Mouse (Mus musculus) midbrain, embryonic 13.5 days (tissue): ENCODE results near the gene Dchs1. TPM values are rescaled to one million over a fixed set of nuclear protein-coding genes. Genes with fewer than 3 reads are reported as not detected.

Experiments
- ATAC-seq: fragments of 200-750 bp; cut with Nextera tagmentation; 2 replicates; pipeline ENCODE4 v1.8.0; 2017; ENCODE audit warnings: mild to moderate bottlenecking, moderate TSS enrichment, moderate library complexity
- H3K27ac ChIP-seq: fragments of 300-500 bp; sonication (generic); 2 replicates; pipeline ENCODE4 v1.5.1; 2015; ENCODE audit warnings: inconsistent platforms, mild to moderate bottlenecking, moderate library complexity
- H3K27me3 ChIP-seq: fragments of 300-500 bp; sonication (generic); 2 replicates; pipeline ENCODE4 v1.6.1; 2015; ENCODE audit warnings: mild to moderate bottlenecking, inconsistent platforms
- H3K36me3 ChIP-seq: fragments of 300-500 bp; sonication (generic); 2 replicates; pipeline ENCODE4 v1.6.1; 2015; ENCODE audit warnings: mild to moderate bottlenecking, inconsistent platforms
- H3K4me1 ChIP-seq: fragments of 300-500 bp; sonication (generic); replicated peaks from 2 replicates; pipeline ENCODE4 v1.6.1; 2015; ENCODE audit warnings: inconsistent platforms
- H3K4me2 ChIP-seq: fragments of 300-500 bp; sonication (generic); replicated peaks from 2 replicates; pipeline ENCODE4 v1.6.1; 2015; ENCODE audit warnings: moderate library complexity, mild to moderate bottlenecking, inconsistent platforms
- H3K4me3 ChIP-seq: fragments of 300-500 bp; sonication (generic); replicated peaks from 2 replicates; pipeline ENCODE4 v1.5.1; 2015; ENCODE audit warnings: mild to moderate bottlenecking, inconsistent platforms
- H3K9ac ChIP-seq: fragments of 300-500 bp; sonication (generic); replicated peaks from 2 replicates; pipeline ENCODE4 v1.6.1; 2015; ENCODE audit warnings: mild to moderate bottlenecking, inconsistent platforms
- H3K9me3 ChIP-seq: fragments of 300-500 bp; sonication (generic); 2 replicates; pipeline ENCODE4 v1.6.1; 2016; ENCODE audit warnings: mild to moderate bottlenecking, inconsistent platforms
- WGBS: fragments of 180-500 bp; shearing (Covaris S2); methylation state at CpG from one replicate; pipeline ENCODE4 v1.1.7; 2015; 5-methylcytosine and 5-hydroxymethylcytosine counted together
- polyA plus RNA-seq: library from polyadenylated mRNA; unstranded; fragments of >200 nt; fragmentation: Nextera tagmentation; extraction: Ambion mirVana; gene quantifications from 2 replicates; pipeline ENCODE4 v1.2.1, GENCODE M21; 2015

Dchs1 gene
- 16.8 and 20.5 TPM in 2 replicates for polyA plus RNA-seq

DNA sequence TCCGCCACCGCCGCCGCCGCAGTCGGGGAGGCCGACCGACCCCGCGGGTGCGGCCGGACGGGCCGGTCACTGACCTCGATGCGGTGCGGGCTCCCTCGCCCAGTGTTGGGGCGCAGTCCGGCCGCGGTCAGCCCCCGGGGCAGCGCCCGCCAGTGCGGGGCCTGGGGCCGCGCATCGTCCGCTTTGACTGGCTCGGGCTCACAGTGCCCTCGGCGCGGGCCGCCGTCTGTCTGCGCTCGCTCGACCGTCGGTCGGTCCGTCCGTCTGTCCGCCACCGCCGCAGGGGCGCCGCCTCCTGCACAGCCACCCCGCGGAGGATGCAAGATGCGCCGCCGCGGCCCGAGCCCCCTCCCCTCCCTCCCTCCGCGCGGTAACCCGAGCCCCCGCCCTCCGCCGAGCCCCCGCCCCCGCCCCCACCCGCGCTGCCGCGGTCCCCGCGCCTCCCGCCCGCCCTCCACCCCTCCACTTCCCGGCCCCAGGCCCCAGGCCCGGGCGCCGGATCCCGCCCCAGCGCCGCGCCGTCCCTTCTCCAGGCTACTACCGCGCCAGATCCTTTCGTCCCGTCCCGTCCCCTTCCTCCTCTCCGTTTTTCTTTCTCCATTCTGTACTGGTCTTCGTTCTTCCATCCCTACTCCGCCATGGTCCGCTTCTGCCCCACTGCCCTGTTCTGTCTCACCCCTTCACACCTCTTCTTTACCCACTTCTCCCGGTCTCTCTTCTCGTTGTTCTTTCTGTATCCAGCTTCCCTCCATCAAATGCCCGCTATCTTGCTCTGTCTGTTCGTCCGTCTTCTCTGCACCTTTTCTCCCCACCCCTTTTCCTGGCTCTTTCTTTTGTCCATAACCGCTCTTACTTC lies at the start of gene Dchs1:
Gene Dchs1 (minus strand): TSS at position 370 of the 856 bp plus-strand sequence.
- Histone ChIP-seq H3K27me3 (no peaks in the 10 kb centered on the region), H3K9ac (peak within 1 kb of the TSS; percentile 100), H3K4me2 (peak within 1 kb of the TSS; percentile 80), H3K9me3 (no peaks in the 10 kb centered on the region), H3K36me3 (peaks cover 23% of the 10 kb centered on the region), H3K27ac (peak within 1 kb of the TSS; percentile 99), H3K4me1 (peaks cover 49% of the 10 kb centered on the region), H3K4me3 (peak within 1 kb of the TSS; percentile 80)
- 1% methylated on average over 63 of the region's 97 CpGs for WGBS
- peak; percentile 84 for ATAC-seq

- Histone ChIP-seq H3K4me2 (no peak overlapping the region), H3K36me3 (no peaks in the 10 kb centered on the region), H3K27ac (no peak overlapping the region), H3K27me3 (no peaks in the 10 kb centered on the region), H3K9ac (no peak overlapping the region), H3K9me3 (no peaks in the 10 kb centered on the region), H3K4me1 (no peaks in the 10 kb centered on the region), H3K4me3 (no peak overlapping the region)
- no peak for ATAC-seq
- 82% methylated on average over 7 of the region's 7 CpGs for WGBS
Measured at GRCm38 (mm10) chr7:105824281-105824680, 36.8 kb upstream of the Dchs1 start.

DNA sequence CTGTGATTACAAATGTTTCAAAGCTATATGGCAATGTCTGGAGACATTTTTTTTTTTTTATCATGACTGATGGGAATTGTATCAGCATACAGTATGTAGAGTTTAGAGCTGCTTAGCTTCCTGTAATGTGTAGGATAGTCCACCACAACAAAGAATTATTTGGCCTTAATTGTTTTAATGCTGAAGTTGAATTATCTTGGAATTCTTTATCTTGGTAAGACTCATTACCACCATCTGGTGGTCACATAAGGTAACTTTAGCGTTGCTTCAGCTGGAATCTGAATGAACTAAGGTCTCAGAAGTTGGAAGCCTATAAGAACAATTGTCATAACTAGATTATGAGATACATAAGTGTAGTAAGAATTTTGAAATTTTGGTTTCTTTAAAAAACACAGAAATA lies 31.0 kb upstream of the Dchs1 start:
- no peaks in the 10 kb centered on the region for H3K9me3 ChIP-seq
- 0% methylated on average over 1 of the region's 1 CpGs for WGBS
- no peaks in the 10 kb centered on the region for H3K27me3 ChIP-seq
- H3K27ac ChIP-seq: no peak overlapping the region
- H3K36me3 ChIP-seq: no peaks in the 10 kb centered on the region
- ATAC-seq: 0 out of 2 replicates have a peak, but pooled peaks have one; percentile 24
- H3K4me3 ChIP-seq: no peak overlapping the region
- H3K4me1 ChIP-seq: no peaks in the 10 kb centered on the region
- no peak overlapping the region for H3K4me2 ChIP-seq
- no peak overlapping the region for H3K9ac ChIP-seq

DNA sequence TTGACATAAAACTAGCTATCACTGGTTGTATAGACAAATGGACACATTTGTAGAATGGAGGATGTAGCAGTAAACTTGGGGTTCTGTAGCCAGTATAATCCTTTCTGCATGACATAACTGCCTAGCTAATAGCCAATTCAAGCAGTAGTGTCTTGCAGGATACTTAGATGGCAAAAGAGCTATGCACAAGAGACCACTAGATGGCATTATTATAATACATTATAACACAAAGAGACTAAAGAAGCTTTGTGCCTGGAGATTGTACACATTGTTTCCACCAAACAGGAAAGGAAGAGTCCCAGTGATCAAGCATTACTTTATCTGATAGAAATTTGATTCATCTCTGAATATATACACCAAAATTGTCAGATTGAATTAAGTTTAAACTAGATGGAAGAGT lies 29.3 kb upstream of the Dchs1 start:
- H3K4me2 ChIP-seq: no peak overlapping the region
- H3K4me3 ChIP-seq: no peak overlapping the region
- no peaks in the 10 kb centered on the region for H3K36me3 ChIP-seq
- H3K9ac ChIP-seq: no peak overlapping the region
- H3K9me3 ChIP-seq: no peaks in the 10 kb centered on the region
- no peaks in the 10 kb centered on the region for H3K4me1 ChIP-seq
- no peak overlapping the region for H3K27ac ChIP-seq
- ATAC-seq: no peak
- no peaks in the 10 kb centered on the region for H3K27me3 ChIP-seq

- ATAC-seq: no peak
- Histone ChIP-seq H3K9me3 (no peaks in the 10 kb centered on the region), H3K4me2 (no peak overlapping the region), H3K36me3 (peaks cover 11% of the 10 kb centered on the region), H3K9ac (no peak overlapping the region), H3K27ac (no peak overlapping the region), H3K4me3 (no peak overlapping the region), H3K4me1 (peaks cover 10% of the 10 kb centered on the region), H3K27me3 (no peaks in the 10 kb centered on the region)
- WGBS: 88% methylated on average over 3 of the region's 3 CpGs
Measured at GRCm38 (mm10) chr7:105813326-105813725, 25.9 kb upstream of the Dchs1 start.

- no peak overlapping the region for H3K4me2 ChIP-seq
- H3K27me3 ChIP-seq: no peaks in the 10 kb centered on the region
- WGBS: 80% methylated on average over 3 of the region's 3 CpGs
- H3K9ac ChIP-seq: no peak overlapping the region
- peaks cover 14% of the 10 kb centered on the region for H3K36me3 ChIP-seq
- no peaks in the 10 kb centered on the region for H3K9me3 ChIP-seq
- no peak overlapping the region for H3K4me3 ChIP-seq
- H3K4me1 ChIP-seq: peaks cover 10% of the 10 kb centered on the region
- no peak for ATAC-seq
- no peak overlapping the region for H3K27ac ChIP-seq
Measured at GRCm38 (mm10) chr7:105812566-105812965, 25.1 kb upstream of the Dchs1 start.

DNA sequence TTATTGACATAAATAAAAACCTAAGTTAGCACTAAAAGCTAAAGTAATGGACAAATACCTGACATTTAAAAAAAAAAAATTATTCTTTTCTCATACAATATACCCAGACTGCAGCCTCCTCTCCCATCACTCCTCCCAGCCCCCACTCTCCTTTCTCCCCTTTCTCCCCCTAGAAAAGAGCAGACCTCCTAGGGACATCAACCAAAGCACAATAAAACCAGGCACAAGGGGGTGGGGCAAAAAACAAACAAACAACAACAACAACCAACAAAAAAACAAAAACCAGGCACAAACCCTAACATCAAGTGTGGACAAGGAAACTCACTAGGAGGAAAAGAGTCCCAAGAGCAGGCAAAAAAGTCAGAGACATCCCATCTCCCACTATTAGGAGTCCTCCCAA lies 24.1 kb upstream of the Dchs1 start:
- H3K4me2 ChIP-seq: peak overlapping the region; percentile 28; the same call in 1 of the 2 replicates
- no peaks in the 10 kb centered on the region for H3K9me3 ChIP-seq
- ATAC-seq: peak; percentile 34
- no peak overlapping the region for H3K4me3 ChIP-seq
- H3K27ac ChIP-seq: no peak overlapping the region
- H3K27me3 ChIP-seq: no peaks in the 10 kb centered on the region
- no peak overlapping the region for H3K9ac ChIP-seq
- H3K4me1 ChIP-seq: peaks cover 10% of the 10 kb centered on the region
- peaks cover 18% of the 10 kb centered on the region for H3K36me3 ChIP-seq

GRCm38 (mm10) chr7:105810877-105811489 lies 23.5 kb upstream of the Dchs1 start, which contains the start of gene Mrpl17:
Gene Mrpl17 (minus strand): TSS chr7:105811099.
- Histone ChIP-seq H3K4me3 (peak within 1 kb of the TSS; percentile 67), H3K4me1 (peaks cover 10% of the 10 kb centered on the region), H3K27ac (peak within 1 kb of the TSS; percentile 83), H3K9ac (peak within 1 kb of the TSS; percentile 85), H3K27me3 (no peaks in the 10 kb centered on the region), H3K36me3 (peaks cover 18% of the 10 kb centered on the region), H3K4me2 (peak within 1 kb of the TSS; percentile 62), H3K9me3 (no peaks in the 10 kb centered on the region)
- under 1% methylated on average over 52 of the region's 52 CpGs for WGBS
- peak; percentile 98 for ATAC-seq

GRCm38 (mm10) chr7:105810280-105810876 lies 22.9 kb upstream of the Dchs1 start:
- Histone ChIP-seq H3K27me3 (no peaks in the 10 kb centered on the region), H3K9me3 (no peaks in the 10 kb centered on the region), H3K4me1 (peaks cover 10% of the 10 kb centered on the region), H3K27ac (peak overlapping the region; percentile 83), H3K9ac (peak overlapping the region; percentile 85), H3K4me3 (peak overlapping the region; percentile 67), H3K4me2 (peak overlapping the region; percentile 62), H3K36me3 (peaks cover 18% of the 10 kb centered on the region)
- WGBS: 5% methylated on average over 37 of the region's 37 CpGs
- ATAC-seq: no peak

GRCm38 (mm10) chr7:105809836-105810235 lies 22.4 kb upstream of the Dchs1 start:
- H3K4me3 ChIP-seq: peak overlapping the region; percentile 67
- H3K4me2 ChIP-seq: peak overlapping the region; percentile 62
- peaks cover 18% of the 10 kb centered on the region for H3K36me3 ChIP-seq
- H3K27me3 ChIP-seq: no peaks in the 10 kb centered on the region
- H3K27ac ChIP-seq: no peak overlapping the region
- no peaks in the 10 kb centered on the region for H3K9me3 ChIP-seq
- no peak for ATAC-seq
- H3K4me1 ChIP-seq: peaks cover 10% of the 10 kb centered on the region
- peak overlapping the region; percentile 85 for H3K9ac ChIP-seq
- 91% methylated on average over 7 of the region's 7 CpGs for WGBS

DNA sequence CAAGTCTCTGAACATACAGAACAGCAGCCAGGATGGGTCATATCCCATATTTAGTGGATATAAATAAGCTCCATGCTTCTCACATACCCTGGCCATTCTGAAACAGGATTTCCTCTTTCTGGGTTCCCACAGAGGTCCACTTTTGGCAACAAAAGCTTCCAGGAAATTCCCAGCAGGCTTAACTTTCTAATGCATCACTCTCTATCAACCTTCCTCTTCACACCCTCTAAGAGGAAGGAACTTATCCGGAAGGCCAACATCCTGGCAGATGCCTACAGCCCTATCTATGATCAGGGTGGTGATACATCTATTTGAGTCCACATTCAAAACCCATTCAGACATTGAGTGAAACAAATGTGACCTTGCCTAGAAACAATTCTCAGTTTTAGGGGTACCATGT lies 20.9 kb upstream of the Dchs1 start:
- Histone ChIP-seq H3K9ac (no peak overlapping the region), H3K4me3 (no peak overlapping the region), H3K4me2 (no peak overlapping the region), H3K4me1 (peaks cover 10% of the 10 kb centered on the region), H3K27me3 (no peaks in the 10 kb centered on the region), H3K27ac (no peak overlapping the region), H3K36me3 (peaks cover 18% of the 10 kb centered on the region), H3K9me3 (no peaks in the 10 kb centered on the region)
- ATAC-seq: no peak
- 98% methylated on average over 1 of the region's 1 CpGs for WGBS

GRCm38 (mm10) chr7:105806716-105807115 lies 19.3 kb upstream of the Dchs1 start:
- Histone ChIP-seq H3K9me3 (no peaks in the 10 kb centered on the region), H3K4me1 (peaks cover 10% of the 10 kb centered on the region), H3K27ac (no peak overlapping the region), H3K4me2 (no peak overlapping the region), H3K4me3 (no peak overlapping the region), H3K9ac (no peak overlapping the region), H3K27me3 (no peaks in the 10 kb centered on the region), H3K36me3 (peaks cover 18% of the 10 kb centered on the region)
- WGBS: 76% methylated on average over 2 of the region's 2 CpGs
- ATAC-seq: no peak
